Mouse (Mus musculus): ENCODE data around the gene Pxylp1.

The Pxylp1 gene

GRCm38 (mm10) chr9:96860380-96861091 is 31.9 kb downstream of the Pxylp1 start:
- DNase-seq (ENCODE audit: low read depth, low spot score) = no peak

GRCm38 (mm10) chr9:96859027-96859426 is 33.4 kb downstream of the Pxylp1 start:
- DNase-seq (ENCODE audit: low read depth, low spot score) = no peak

DNA sequence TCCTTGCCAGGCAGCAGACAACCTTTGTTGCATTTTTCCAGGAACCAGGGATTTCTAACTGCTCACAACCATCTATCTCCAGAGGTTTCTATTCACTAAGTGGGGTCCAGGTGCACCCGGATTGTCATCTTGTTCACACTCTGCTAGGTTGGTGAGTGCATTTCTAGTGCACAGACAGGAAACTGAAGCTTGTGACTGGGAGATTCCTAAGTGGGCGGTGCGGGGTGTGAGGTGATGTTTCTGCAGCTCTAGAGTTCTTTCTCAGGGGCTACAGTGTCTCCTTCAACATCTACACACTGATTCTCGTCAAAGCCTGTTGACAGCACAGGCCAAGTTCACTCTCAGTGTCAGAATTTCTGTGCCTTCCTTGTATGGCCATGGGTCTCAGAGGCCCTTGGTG is 34.6 kb downstream of the Pxylp1 start:
- DNase-seq (ENCODE audit: low read depth, low spot score) = no peak

- no peak for DNase-seq (ENCODE audit: low read depth, low spot score)
Observed at GRCm38 (mm10) chr9:96853300-96854186, 38.9 kb downstream of the Pxylp1 start.

DNA sequence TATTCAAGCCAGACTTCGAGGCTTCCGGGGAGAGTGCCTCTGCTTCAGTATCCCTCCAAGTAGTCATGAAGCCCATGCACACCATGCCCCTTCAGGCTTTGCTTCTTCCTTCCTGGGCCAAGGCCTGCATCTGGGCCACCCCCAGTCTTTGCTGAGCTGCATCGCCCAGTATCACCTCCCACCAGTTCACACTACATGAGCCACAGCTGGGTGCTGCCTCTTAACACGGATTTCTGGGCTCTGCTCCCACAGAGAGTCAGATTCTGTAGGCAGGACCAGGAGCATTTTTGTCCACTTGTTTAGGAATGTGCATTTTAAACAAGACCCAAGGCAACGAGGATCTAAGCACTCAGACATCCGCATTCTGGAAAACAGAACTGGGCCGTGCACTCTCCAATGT is 40.8 kb downstream of the Pxylp1 start:
- DNase-seq (ENCODE audit: low read depth, low spot score) = peak; percentile 78

- no peak for DNase-seq (ENCODE audit: low read depth, low spot score)
Observed at GRCm38 (mm10) chr9:96851036-96851435, 41.4 kb downstream of the Pxylp1 start.

DNA sequence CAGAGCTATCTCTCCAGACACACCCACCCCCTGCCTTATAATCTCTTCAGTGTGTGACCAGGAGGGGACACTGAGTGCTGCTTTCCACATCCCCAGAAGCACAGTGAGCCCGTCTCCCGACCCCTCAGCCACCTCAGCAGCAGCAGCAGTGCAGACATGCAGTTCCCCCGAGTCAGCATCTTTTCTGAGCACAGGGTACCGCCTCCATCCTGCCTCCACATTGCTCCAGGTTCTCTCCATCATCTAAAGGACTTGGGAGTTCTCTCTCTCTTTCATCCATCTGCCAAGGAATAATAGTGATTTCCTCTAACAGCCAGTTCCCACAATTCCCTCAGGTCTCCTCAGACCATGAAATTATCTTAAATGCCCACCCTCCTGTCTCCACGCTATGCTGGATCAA is 43.5 kb downstream of the Pxylp1 start:
- DNase-seq (ENCODE audit: low read depth, low spot score) = no peak

- no peak for DNase-seq (ENCODE audit: low read depth, low spot score)
Observed at GRCm38 (mm10) chr9:96846361-96846760, 46.1 kb downstream of the Pxylp1 start.

- no peak for DNase-seq (ENCODE audit: low read depth, low spot score)
Observed at GRCm38 (mm10) chr9:96844798-96845209, 47.7 kb downstream of the Pxylp1 start.

- no peak for DNase-seq (ENCODE audit: low read depth, low spot score)
Observed at GRCm38 (mm10) chr9:96839376-96839775, 53.1 kb downstream of the Pxylp1 start.

GRCm38 (mm10) chr9:96838864-96839263 is 53.6 kb downstream of the Pxylp1 start:
- DNase-seq (ENCODE audit: low read depth, low spot score) = no peak

DNA sequence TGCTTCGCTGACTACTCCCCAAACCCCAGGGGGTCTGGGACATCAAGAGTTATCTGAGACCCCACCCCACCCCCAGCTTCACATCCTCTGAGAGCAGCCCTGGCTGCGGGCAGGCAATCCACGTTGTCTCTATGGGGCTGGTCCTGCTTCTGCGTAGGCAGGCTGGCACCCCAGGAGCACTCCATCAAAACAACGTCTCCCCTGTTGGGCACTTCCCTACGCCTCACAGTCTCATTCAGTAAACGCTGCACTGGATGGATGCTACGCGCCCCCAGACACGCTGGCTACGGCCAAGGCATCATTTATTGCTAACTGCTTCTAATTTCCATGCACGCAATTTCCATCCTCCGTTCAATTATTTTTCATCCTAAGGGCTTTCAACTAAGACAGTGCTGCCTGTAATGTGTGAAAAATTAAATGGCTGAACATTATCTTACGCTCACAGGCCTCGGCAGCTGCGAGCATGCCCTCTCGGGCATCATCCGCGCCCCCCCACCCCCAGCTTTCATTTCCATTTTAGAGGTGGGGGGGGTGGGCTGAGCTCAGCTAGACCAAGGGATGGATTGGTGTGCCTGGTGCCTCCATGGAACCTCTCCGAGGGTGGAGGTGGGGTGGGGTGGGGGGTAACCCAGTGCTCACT is 54.6 kb downstream of the Pxylp1 start:
- no peak for DNase-seq (ENCODE audit: low read depth, low spot score)

DNA sequence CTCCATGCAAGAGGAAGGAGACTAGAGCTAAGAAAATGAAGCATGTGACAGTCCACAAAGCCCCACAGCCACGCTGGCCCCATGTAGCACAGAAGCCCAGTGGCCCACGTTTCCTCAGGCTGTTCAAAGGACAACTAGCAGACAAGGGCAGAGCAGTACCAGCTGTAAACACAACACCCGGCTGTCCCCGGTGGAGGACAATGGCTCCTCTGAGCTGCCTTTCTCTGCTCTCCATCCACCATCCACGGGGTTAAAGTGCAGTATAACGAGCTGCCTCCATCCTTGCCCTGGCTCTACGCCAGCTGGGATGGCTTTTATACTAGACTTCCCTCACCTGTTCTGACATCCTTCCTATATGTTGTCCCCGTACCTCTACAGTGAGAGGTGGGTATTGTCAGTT is 55.5 kb downstream of the Pxylp1 start:
- DNase-seq (ENCODE audit: low read depth, low spot score) = no peak

DNA sequence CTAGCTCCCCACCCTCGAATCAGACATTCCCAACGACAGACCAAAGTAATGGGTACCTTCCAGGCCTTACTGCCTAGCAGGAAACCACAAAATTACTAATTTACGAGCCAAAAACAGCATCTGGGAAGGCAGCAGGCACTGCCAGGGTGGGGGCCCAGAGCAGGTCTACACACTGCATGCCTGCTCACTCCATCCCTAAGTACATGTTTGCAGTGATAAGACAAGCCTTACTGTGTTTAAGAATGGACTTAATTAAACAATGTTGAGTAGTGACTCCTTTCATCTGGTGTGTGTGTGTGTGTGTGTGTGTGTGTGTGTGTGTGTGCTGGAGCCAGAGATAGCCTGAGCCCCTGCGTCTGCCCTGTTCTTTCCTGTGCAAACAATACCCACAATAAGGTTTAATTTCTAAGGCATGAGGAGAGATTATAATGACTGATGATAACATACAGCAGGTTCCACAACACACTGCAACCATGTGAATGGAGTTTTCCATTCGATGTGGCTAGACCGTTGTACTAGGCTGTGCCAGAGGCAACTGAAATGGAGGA is 57.0 kb downstream of the Pxylp1 start:
- no peak for DNase-seq (ENCODE audit: low read depth, low spot score)

GRCm38 (mm10) chr9:96833606-96834005 is 58.9 kb downstream of the Pxylp1 start:
- no peak for DNase-seq (ENCODE audit: low read depth, low spot score)

DNA sequence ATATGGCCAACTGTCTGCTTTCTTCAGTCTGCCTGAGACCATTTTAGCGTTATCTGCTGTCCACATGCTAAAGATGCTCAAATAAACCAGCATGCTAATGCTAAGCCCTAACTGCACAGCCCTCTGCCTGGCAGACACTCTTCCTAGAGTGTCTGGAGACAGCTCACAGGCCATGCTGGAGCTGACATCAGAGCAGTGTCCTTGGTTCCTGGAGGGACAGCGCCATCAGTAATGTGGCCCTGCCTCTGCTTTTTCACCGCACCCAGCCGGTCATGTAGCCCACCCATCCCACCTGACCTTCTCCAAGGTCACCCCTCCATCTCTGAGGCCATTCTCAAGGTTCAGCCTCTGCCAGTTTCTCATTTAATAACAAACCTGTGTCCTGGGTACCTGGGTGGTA is 60.0 kb downstream of the Pxylp1 start:
- no peak for DNase-seq (ENCODE audit: low read depth, low spot score)

DNA sequence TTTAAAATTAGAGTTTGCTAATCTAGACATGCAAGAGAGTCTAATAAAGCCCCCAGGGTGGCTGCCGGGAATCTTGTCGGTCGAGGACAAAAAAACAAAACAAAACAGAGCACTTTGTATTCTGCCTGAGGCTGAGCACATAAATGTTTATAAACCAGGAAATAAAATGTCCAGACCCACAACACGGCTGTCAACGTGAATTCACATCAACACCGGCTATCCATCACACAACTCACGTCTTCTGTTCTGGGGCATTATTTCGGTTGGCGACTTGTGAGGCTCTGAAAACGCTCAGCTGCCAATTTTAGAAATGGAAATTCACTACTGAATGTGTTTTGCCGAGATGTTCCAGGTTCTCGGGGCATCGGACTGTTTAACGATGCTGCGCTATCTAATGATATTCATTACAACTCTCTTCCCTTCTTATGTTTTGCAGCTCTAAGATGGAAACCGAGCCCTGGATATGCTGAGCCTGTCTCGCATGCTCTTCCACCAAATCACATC is 61.6 kb downstream of the Pxylp1 start:
- no peak for DNase-seq (ENCODE audit: low read depth, low spot score)

- no peak for DNase-seq (ENCODE audit: low read depth, low spot score)
Observed at GRCm38 (mm10) chr9:96829682-96830081, 62.8 kb downstream of the Pxylp1 start.

DNA sequence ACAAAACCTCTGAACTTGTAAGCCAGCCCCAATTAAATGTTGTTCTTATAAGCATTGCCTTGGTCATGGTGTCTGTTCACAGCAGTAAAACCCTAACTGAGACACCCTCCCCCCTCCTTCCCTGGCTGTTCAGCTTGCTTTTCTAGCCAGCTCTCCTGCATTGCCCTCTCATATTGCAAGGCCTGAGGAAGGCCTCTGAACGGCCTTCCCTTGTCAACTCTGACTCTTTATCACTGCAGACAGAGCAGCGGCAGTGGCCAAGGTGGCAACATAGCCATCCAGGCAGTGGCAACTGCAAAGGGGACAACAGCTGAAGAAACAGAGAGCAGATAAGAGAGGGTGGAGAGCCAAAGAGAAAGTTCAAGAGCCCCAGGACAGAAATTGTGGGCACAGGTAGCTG is 64.4 kb downstream of the Pxylp1 start:
- no peak for DNase-seq (ENCODE audit: low read depth, low spot score)

- DNase-seq (ENCODE audit: low read depth, low spot score) = no peak
Observed at GRCm38 (mm10) chr9:96827002-96827785, 65.3 kb downstream of the Pxylp1 start.

DNA sequence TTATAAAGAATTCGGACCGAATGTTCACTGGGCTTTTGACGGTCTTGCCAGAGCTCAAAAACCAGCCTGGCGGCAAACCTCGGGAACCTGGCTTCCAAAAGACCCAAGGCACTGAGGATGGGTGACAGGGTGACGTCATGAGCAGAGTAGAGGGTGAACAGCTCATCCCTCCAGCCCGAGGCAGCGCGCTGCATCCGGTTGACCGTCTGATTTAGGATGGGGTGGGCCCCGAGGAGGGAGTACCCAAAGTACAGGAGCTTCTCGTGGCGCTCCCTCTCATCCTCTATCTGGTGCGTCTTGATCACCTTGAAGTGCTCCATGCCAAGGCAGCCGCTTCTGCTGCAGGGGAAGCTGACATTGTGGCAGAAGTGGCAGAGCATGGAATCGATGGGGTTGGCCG is 67.6 kb downstream of the Pxylp1 start:
- no peak for DNase-seq (ENCODE audit: low read depth, low spot score)

All from telencephalon, adult 2 months (tissue).